Mouse (Mus musculus) embryo, embryonic 11 days (tissue): ENCODE measurements around the gene 4930404N11Rik.

Experiments used
- DNase-seq: peaks from one replicate; pipeline ENCODE4 v3.0.0-alpha.2; 2015

Gene 4930404N11Rik

DNA sequence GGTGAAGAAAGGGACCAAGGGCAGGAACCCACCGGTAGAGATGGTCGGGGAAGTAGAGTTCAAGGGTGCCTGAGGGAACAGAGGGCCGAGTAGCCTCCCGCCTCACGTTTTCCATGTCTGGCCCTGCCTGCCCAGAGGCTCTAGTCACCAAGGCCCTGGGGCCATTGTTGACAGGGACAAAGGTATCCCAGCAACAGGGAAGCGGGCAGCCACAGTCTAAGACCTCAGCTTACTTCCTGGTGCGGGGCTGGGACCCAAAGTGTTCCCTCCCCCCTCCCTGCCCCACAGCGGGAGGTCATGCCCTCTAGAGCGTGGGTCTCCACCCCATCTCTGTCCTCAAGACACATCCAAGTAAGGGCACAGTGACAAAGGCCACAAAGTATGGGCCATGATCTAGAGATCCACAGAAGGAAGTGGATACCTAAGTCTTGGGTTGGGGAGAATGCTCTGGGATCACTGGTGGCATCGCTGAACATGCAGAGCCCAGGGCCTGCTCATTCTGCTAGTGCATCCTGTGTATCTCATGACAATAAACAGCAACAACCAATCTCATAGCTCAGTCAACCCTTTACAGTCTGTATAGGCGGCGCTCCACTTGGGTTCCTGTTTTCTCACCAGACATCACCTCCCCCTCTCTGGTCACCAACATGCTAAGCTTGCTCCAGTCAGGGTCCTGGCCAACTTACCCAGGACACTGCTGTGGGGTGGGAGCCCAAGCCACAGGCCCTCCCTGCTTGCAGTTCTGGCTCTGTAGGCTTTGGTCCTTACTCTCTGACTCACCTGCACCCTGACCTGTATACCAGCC is at the start of gene 4930404N11Rik:
4930404N11Rik (minus strand) TSS at position 145 of the 805 bp plus-strand sequence.
- DNase-seq: peak; percentile 72

GRCm38 (mm10) chr10:81415146-81415545 is 49.5 kb upstream of the 4930404N11Rik start:
- no peak for DNase-seq

DNA sequence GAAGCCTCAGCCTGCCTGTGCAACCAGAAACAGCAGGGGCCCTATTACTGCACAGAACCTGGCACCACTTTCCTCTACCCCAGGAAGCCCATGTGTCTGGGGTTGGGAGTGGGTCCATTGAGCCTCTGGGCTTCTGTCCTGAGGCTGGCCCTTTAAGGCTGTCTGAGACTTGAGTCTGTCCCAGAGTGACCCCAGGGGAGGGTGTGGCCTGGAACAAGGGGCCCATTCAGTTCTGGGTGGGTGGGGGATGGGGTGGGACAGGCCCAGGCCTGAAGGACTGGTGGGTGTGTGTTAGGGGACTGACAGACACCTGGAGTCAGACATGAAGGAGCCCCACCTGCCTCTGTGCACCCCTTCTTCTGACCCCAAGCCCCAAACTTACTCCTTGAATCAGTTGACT is 49.1 kb upstream of the 4930404N11Rik start:
- no peak for DNase-seq

DNA sequence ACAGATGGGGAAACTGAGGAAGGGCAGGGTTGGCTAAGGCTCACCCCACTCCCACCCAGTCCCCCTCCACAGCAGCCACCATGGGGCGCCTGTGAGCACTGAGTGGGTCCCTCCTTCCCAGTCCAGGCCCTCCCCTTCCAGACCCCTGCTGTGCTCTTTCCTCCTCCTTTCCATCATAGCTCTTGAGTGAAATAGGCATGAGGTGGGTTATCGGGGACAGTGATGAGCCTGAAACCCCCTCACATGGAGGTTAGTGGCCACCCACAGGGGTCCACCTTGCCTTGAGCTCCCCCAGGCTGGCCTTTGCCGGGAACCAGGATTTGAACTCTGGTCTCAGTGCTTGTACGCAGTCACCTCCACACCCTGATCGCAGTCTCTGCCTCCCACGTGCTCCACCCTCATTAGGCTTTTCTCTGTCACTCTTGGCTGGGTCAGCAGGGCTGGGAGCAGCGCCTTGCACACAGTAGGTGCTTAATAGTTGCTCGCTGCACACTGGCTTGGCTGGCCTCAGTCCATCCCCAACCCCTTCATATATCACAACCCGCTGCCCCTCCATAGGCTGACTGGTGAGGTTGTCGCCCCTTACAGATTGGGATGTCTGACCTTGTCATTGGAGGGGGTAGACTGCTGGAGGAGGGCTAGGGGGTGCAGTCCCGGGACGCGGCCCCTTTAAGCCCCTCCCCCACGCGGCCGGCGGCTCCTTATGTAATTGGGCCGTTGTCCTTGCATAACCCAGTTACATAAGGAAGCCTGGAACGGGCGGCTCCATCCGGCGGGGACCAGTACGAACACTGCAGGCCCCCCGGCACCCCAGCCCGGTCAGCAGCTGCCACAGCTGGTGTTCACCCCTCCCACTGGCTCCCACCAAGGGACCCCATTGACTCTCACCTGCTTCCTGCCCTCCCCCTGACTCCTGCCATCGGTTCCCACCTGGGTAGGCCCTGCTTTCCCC is 48.0 kb upstream of the 4930404N11Rik start:
- peak; percentile 82 for DNase-seq

DNA sequence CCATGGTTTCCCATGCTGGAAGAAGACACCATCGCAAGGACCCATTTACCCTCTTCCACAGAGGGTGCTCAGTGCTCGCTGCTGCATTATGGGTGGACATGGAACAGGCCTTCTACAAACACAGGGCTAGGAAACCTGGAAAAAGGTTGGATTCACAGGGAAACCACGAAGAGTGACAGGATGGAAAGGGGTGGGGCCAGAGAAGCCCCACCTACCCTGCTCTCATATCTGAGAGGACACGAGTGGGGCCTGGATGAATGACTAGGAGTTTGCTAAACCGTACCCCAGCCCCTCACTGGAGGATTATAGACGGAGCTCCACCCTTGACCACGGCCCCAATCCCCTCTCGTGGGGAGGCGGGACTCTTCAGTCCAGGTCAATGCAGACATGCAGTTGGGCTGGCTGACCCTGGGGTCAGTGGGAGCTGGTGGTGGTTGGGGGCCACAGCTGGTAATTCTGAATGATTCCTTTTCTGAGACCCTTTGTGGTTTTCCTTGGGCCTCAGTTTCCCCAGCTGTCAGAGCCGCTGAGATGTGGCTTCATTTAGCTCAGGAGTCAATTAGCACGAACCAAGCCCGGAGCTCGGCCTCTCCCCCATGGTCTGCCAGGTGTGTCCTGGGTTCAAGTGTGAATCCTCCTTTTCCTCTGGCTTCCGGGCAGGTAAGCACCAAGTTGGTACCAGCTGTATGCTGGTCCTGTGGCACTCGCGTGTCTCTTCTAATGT is 47.1 kb upstream of the 4930404N11Rik start:
- DNase-seq: no peak

DNA sequence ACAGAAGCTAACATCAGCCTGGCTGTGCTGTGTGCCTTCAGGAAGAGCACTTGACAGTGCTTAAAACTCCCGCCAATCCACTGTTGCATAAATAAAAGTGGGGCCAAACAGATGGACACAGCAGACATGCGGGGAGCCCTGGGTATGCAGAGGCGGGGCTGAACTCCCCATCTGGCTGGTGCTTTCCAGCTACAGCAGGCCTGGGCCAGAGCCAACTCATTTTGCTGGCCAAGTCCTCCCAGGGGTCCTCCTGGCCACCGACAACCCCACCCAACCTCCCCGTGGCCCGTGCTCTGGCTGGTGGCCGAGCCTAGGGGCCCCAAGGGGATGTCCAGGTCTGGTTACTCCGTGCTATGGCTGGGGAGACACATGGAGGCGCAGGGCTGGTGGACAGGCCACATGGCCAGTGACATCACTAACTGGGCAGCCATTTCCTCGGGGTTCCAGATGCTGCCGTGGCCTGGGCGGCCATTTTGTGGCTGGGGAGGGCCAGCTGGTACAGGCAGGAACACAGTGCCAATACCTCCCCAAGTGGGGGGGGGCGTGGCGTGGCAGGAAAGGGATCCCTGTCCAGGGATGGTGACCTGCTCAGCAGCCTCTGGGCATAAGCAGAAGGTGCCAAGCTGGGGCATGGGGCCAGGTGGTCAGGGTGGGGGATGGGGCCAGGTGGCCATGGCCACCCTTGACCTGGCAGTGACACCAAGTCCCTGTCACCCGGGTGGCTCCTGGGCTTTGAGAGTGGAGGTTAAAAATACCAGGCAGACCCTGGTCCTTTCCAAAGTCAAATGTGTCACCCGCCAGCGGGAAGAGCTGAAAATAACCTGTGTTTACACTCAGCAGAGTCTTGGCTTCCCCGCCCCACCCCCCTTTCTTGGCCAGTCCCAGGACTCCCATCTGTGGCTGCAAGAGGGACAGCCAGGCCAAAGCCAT is 46.1 kb upstream of the 4930404N11Rik start:
- no peak for DNase-seq

DNA sequence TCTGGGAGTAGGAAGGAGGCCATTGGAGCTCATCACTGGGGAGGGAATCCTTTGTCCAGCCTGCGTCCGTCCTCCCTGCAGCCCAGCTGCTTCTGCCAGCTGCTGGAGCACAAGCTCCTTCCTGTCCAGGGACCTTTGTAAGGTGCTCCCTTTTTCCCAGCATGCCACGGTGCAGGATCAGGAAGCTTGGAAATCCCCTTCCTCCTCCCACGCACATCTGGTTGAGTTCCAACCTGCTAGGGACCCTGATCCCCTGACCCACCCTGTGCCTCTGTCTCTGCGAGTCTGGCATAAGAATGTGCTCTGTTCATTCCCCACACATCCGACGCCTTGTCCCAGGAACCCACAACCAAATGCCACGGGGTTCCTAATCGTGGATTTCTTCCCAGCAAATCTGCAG is 45.4 kb upstream of the 4930404N11Rik start:
- no peak for DNase-seq

- DNase-seq: no peak
These were observed 44.7 kb upstream of the 4930404N11Rik start for GRCm38 (mm10) chr10:81410350-81410749.

- peak; percentile 72 for DNase-seq
These were observed 43.7 kb upstream of the 4930404N11Rik start for GRCm38 (mm10) chr10:81409330-81409729.

DNA sequence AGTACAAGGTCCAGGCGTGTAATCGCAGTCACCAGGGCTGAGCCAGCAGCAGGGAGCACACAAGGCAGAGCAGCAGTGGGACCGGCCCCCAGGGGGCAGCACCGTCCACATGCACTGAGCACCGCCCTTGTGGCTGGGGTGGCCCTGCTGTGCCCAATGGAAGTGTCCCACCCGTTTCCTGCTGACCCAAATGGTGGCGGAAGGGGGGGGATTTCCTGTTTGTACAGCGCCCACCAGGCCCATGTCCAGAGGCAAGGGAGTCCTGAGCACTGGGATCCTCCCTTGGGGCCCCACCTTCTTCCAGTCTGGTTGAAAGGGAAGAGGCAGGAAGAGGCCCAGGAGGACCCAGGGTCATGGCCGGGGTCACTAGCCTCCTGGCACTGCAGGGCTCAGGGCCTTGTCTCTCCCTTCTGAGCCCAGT is 43.3 kb upstream of the 4930404N11Rik start:
- peak; percentile 84 for DNase-seq

- no peak for DNase-seq
These were observed 42.8 kb upstream of the 4930404N11Rik start for GRCm38 (mm10) chr10:81408424-81408729.

- peak; percentile 79 for DNase-seq
These were observed 42.2 kb upstream of the 4930404N11Rik start for GRCm38 (mm10) chr10:81407539-81408423.

GRCm38 (mm10) chr10:81406504-81407440 is 41.2 kb upstream of the 4930404N11Rik start:
- no peak for DNase-seq

GRCm38 (mm10) chr10:81405588-81406201 is 40.1 kb upstream of the 4930404N11Rik start:
- DNase-seq: peak; percentile 57

DNA sequence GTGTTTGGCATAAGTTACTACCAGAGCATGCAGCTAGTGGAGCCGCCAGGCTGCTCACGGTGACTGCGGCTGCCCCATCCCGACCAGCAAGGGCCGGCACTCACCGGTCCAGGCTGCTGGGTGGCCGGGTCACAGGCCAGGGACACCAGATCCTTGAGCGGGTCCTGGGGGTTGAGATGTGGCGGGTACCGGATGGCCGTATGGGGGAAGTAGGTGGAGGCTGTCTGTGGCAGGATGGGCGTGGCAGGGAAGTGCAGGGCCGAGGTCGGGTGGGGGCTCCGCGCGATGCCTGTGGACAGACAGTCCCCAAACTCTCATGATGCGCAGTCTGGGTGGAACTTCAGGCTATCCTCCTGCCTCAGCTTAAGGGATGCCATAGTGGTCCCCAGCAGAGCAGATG is 39.1 kb upstream of the 4930404N11Rik start:
- no peak for DNase-seq

DNA sequence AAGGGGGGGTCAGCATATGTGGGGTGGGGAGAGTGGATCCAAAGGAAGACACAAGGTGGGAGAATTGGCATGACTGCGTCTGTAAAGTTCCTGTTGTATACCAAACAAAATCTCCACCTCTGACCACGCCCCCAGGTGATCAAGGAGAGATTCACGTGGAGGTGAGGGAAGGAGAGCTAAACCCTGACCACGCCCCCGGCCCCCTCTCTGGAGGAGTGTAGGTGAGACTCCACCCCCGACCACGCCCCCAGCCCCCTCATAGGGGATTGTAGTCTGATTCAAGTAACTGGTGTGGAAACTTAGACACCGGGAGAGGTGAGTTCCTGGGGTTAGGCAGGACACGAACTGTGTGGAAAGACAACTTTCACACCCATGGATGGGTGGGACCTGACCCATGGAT is 38.5 kb upstream of the 4930404N11Rik start:
- no peak for DNase-seq

GRCm38 (mm10) chr10:81403511-81403910 is 37.9 kb upstream of the 4930404N11Rik start:
- no peak for DNase-seq

GRCm38 (mm10) chr10:81402227-81402765 is 36.7 kb upstream of the 4930404N11Rik start:
- DNase-seq: no peak
